Mouse (Mus musculus) lung, adult 2 months (tissue): ENCODE data around the gene Ak5.

Experiments
- CTCF ChIP-seq: fragments of 200-500 bp; IDR thresholded peaks from 2 replicates; pipeline ENCODE4 v1.5.1; 2011; ENCODE audit warnings: mild to moderate bottlenecking, low read length, control low read depth; ENCODE audit not compliant: insufficient read depth
- POLR2A ChIP-seq: fragments of 200-500 bp; IDR thresholded peaks from 2 replicates; pipeline ENCODE4 v1.6.1; 2011; ENCODE audit warnings: low read depth, mild to moderate bottlenecking, control low read depth, low read length, borderline replicate concordance; ENCODE audit errors: extremely low read depth

DNA sequence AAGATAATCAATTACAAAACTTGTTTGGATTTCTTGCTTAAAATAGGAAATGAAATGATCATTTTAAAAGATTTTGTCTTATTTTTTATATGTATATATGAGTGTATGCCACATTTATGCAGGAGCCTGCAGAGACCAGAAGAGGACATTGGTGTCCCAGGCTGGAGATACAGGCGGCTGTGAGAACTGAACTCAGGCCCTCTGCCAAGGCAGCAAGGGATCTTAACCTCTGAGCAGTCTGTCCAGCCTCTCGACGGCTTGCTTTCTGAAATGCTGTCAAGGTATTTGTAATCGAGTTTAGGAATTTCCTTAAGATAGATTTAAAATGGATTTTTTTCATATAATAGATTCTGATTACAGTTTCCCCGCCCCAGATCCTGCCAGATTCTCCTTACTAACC is 20.4 kb upstream of the Ak5 start:
- TF ChIP-seq CTCF = no peak
- TF ChIP-seq POLR2A = no peak
